Mouse (Mus musculus) kidney, adult 2 months (tissue): ENCODE measurements around the gene Slc26a11. TPM values are rescaled to one million over a fixed set of nuclear protein-coding genes. Genes with fewer than 3 reads are reported as not detected.

Experiments used
- DNase-seq: peaks from one replicate; pipeline ENCODE4 v3.0.0; 2021
- H3K27ac ChIP-seq: fragments of 200-500 bp; 2 replicates; pipeline ENCODE4 v1.5.1; 2012; ENCODE audit warnings: low read depth, low read length, control low read depth, inconsistent platforms; ENCODE audit not compliant: insufficient read depth
- H3K27me3 ChIP-seq: fragments of 200-500 bp; replicated peaks from 2 replicates; pipeline ENCODE4 v1.6.1; 2012; ENCODE audit warnings: mild to moderate bottlenecking, moderate library complexity, low read length, inconsistent platforms; ENCODE audit not compliant: control insufficient read depth, insufficient read depth
- H3K36me3 ChIP-seq: fragments of 200-500 bp; 2 replicates; pipeline ENCODE4 v1.6.1; 2012; ENCODE audit warnings: mild to moderate bottlenecking, moderate library complexity, low read length, inconsistent platforms; ENCODE audit not compliant: control insufficient read depth, insufficient read depth
- H3K4me1 ChIP-seq: fragments of 200-500 bp; 2 replicates; pipeline ENCODE4 v1.6.1; 2011; ENCODE audit warnings: low read length; ENCODE audit not compliant: control insufficient read depth, insufficient read depth
- H3K4me3 ChIP-seq: fragments of 200-500 bp; 2 replicates; pipeline ENCODE4 v1.5.1; 2011; ENCODE audit warnings: mild to moderate bottlenecking, low read depth, low read length, control low read depth; ENCODE audit not compliant: insufficient read depth
- CTCF ChIP-seq: fragments of 200-500 bp; conservative IDR thresholded peaks from 2 replicates; pipeline ENCODE4 v1.5.1; 2011; ENCODE audit warnings: low read depth, mild to moderate bottlenecking, control low read depth, low read length, moderate library complexity, mixed read lengths; ENCODE audit not compliant: insufficient read depth, insufficient read length
- POLR2A ChIP-seq: fragments of 200-500 bp; IDR thresholded peaks from one replicate; pipeline ENCODE4 v1.6.1; 2011; ENCODE audit warnings: low read depth, low read length, control low read depth
- whole genome bisulfite sequencing: fragments of 180-500 bp; shearing (Covaris S2); methylation state at CpG from one replicate; pipeline ENCODE4 v1.1.7; 2018; 5-methylcytosine and 5-hydroxymethylcytosine counted together
- polyA plus RNA-seq: library from polyadenylated mRNA; depleted of rRNA; stranded (reverse); fragments of >200 nt; gene quantifications from 2 replicates; pipeline ENCODE4 v1.2.3, GENCODE M21; 2012

Gene Slc26a11
- polyA plus RNA-seq, 1 experiment = 13.0 TPM

DNA sequence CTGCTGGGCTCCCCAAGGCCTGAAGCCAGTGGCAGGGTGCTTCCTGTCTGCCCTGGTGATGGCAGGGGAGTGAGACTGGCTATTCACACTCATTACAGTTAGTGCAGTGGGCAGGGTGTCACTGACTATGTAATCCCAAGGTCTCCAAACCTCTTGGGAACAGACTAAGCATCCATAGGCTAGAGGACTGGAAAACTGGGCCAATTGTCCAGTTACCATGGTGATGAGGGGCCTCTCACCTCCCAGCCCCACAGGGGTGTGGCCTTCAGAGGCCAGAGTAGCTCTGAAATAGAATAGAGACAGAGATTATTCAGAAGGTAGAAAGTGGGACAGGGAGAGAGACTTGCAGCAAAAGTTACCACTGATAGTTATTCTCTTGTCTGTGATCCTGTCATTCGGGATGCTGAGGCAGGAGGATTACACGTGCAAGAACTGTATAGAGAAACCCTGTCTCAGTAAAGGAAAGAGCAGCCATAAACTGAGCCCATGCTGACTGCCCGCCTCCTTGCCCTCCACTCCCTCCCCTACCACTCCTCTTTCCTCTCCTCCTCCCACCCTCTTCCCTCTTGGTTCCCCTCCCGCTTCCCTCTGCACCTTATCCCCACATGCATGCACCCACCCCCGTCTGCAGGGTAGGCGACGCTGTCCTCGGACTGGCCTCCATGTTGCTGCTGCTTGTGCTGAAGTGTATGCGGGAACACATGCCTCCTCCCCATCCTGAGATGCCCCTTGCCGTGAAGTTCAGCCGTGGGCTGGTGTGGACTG lies 7.6 kb downstream of the Slc26a11 start:
- 45% methylated on average over 11 of the region's 11 CpGs for WGBS
- Histone ChIP-seq H3K4me3 (no peak overlapping the region), H3K27me3 (no peaks in the 10 kb centered on the region), H3K36me3 (no peaks in the 10 kb centered on the region), H3K4me1 (no peaks in the 10 kb centered on the region), H3K27ac (no peak overlapping the region)
- no peak for TF ChIP-seq POLR2A
- TF ChIP-seq CTCF = no peak
- DNase-seq = no peak

GRCm38 (mm10) chr11:119363534-119364145 lies 8.3 kb downstream of the Slc26a11 start:
- peak; percentile 76 for DNase-seq
- 28% methylated on average over 11 of the region's 11 CpGs for WGBS
- Histone ChIP-seq H3K4me1 (no peaks in the 10 kb centered on the region), H3K36me3 (no peaks in the 10 kb centered on the region), H3K4me3 (no peak overlapping the region), H3K27me3 (no peaks in the 10 kb centered on the region), H3K27ac (no peak overlapping the region)
- peak; percentile 82 for TF ChIP-seq CTCF
- TF ChIP-seq POLR2A = no peak

GRCm38 (mm10) chr11:119375425-119375824 lies 20.1 kb downstream of the Slc26a11 start:
- WGBS = 66% methylated on average over 6 of the region's 6 CpGs
- H3K27ac ChIP-seq = no peak overlapping the region

DNA sequence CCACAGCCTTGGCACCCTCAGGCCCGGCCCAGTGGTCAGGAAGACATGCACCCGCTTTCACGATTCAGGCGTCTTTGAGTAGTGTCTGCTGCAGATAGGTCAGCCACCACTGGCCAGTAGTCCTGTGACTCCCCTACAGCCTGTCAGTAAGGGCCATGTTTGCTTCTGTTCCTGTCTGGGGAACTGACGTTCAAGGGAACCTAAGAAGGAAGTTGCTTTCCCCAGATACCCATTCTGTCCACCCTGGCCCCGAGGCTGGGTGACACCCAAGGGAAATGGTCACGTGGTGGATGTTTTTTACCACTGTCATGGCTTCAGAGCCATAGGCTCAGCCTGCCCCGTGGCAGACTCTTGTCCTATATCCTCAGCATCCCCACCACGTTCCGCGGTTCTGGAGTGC lies 22.0 kb downstream of the Slc26a11 start:
- H3K4me3 ChIP-seq = no peak overlapping the region
- no peaks in the 10 kb centered on the region for H3K36me3 ChIP-seq
- no peak for TF ChIP-seq POLR2A
- TF ChIP-seq CTCF = no peak
- H3K27ac ChIP-seq = no peak overlapping the region
- 90% methylated on average over 11 of the region's 11 CpGs for whole genome bisulfite sequencing
- H3K27me3 ChIP-seq = no peaks in the 10 kb centered on the region
- H3K4me1 ChIP-seq = no peaks in the 10 kb centered on the region
- DNase-seq = no peak

More at GRCm38 (mm10) chr11:119375425-119375824, 20.1 kb downstream of the Slc26a11 start:
- no peaks in the 10 kb centered on the region for H3K4me1 ChIP-seq
- peak; percentile 11 for DNase-seq
- H3K36me3 ChIP-seq = no peaks in the 10 kb centered on the region
- no peak overlapping the region for H3K4me3 ChIP-seq
- no peak for TF ChIP-seq CTCF
- no peak for TF ChIP-seq POLR2A
- H3K27me3 ChIP-seq = no peaks in the 10 kb centered on the region

GRCm38 (mm10) chr11:119378551-119378950 lies 23.2 kb downstream of the Slc26a11 start:
- Histone ChIP-seq H3K27ac (no peak overlapping the region), H3K4me1 (no peaks in the 10 kb centered on the region), H3K4me3 (no peak overlapping the region), H3K36me3 (no peaks in the 10 kb centered on the region), H3K27me3 (no peaks in the 10 kb centered on the region)
- TF ChIP-seq CTCF = no peak
- TF ChIP-seq POLR2A = no peak
- no peak for DNase-seq
- WGBS = 93% methylated on average over 1 of the region's 1 CpGs

GRCm38 (mm10) chr11:119381631-119382337 lies 26.4 kb downstream of the Slc26a11 start:
- H3K27ac ChIP-seq = no peak overlapping the region
- no peaks in the 10 kb centered on the region for H3K36me3 ChIP-seq
- DNase-seq = no peak
- 85% methylated on average over 9 of the region's 9 CpGs for WGBS
- no peaks in the 10 kb centered on the region for H3K27me3 ChIP-seq
- no peak overlapping the region for H3K4me3 ChIP-seq
- TF ChIP-seq CTCF (no peak), POLR2A (no peak)
- no peaks in the 10 kb centered on the region for H3K4me1 ChIP-seq
